Mouse (Mus musculus) liver, embryonic 13.5 days (tissue): ENCODE data around the gene Spesp1. TPM values are rescaled to one million over a fixed set of nuclear protein-coding genes. Genes with fewer than 3 reads are reported as not detected.

Experiments
- ATAC-seq: fragments of 200-750 bp; cut with Nextera tagmentation; 2 replicates; pipeline ENCODE4 v1.8.0; 2017; ENCODE audit warnings: low read depth, mild to moderate bottlenecking, moderate number of reproducible peaks, moderate library complexity
- DNase-seq: peaks from one replicate; pipeline ENCODE4 v3.0.0; 2022
- H3K27ac ChIP-seq: fragments of 300-500 bp; sonication (generic); 2 replicates; pipeline ENCODE4 v1.5.1; 2015; ENCODE audit warnings: moderate library complexity, mild to moderate bottlenecking, inconsistent platforms
- H3K27me3 ChIP-seq: fragments of 300-500 bp; sonication (generic); 2 replicates; pipeline ENCODE4 v1.6.1; 2015; ENCODE audit warnings: mild to moderate bottlenecking, inconsistent platforms
- H3K36me3 ChIP-seq: fragments of 300-500 bp; sonication (generic); 2 replicates; pipeline ENCODE4 v1.6.1; 2015; ENCODE audit warnings: mild to moderate bottlenecking, inconsistent platforms
- H3K4me1 ChIP-seq: fragments of 300-500 bp; sonication (generic); replicated peaks from 2 replicates; pipeline ENCODE4 v1.6.1; 2015; ENCODE audit warnings: inconsistent platforms
- H3K4me2 ChIP-seq: fragments of 300-500 bp; sonication (generic); 2 replicates; pipeline ENCODE4 v1.6.1; 2015; ENCODE audit warnings: inconsistent platforms, mild to moderate bottlenecking, moderate library complexity
- H3K4me3 ChIP-seq: fragments of 300-500 bp; sonication (generic); replicated peaks from 2 replicates; pipeline ENCODE4 v1.5.1; 2015; ENCODE audit warnings: mild to moderate bottlenecking, inconsistent platforms
- H3K9ac ChIP-seq: fragments of 300-500 bp; sonication (generic); 2 replicates; pipeline ENCODE4 v1.6.1; 2015; ENCODE audit warnings: mild to moderate bottlenecking, inconsistent platforms
- H3K9me3 ChIP-seq: fragments of 300-500 bp; sonication (generic); replicated peaks from 2 replicates; pipeline ENCODE4 v1.6.1; 2016; ENCODE audit warnings: inconsistent platforms
- WGBS: fragments of 180-500 bp; shearing (Covaris S2); methylation state at CpG from one replicate; pipeline ENCODE4 v1.1.7; 2015; ENCODE audit not compliant: insufficient replicate concordance; 5-methylcytosine and 5-hydroxymethylcytosine counted together
- polyA plus RNA-seq: library from polyadenylated mRNA; unstranded; fragments of >200 nt; fragmentation: Nextera tagmentation; extraction: Ambion mirVana; gene quantifications from 2 replicates; pipeline ENCODE4 v1.2.1, GENCODE M21; 2015

The Spesp1 gene
- polyA plus RNA-seq, 1 experiment from 2014 or later = not detected

DNA sequence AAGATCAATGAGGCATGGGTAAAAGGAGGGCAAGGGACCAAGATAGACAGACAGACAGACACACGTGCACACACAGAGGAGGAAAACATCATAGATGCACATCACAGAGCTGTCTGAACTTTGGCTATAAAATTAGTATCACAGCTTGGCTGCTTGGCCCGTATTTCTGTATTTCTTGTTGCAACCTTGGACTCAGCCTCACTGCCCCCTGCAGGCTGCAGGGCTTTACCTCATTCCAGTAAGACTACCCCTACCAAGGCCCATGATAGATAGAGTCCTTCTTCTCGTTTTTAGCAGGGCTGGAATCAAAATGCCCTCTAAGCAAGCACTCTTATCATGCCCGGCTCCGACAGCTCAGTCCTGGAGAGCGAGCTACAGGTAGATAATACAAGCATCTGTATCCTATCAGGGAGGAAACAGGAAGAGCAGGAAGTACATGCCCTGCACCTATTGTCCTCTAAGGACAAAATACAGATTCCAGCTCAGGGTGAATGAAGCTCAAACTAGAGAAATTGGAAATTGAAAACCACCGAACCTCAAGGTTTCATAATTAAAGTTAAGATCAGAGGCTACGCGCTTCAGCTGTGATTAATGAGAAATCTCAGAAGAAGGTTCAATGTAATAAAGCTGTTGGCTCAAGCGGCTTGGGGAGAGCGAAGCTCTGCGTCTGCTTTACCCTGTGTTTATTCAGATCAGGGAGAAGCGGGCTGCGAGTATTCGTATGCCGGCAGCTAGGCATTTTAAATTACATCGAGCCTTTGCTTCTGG lies 36.2 kb downstream of the Spesp1 start:
- no peaks in the 10 kb centered on the region for H3K4me1 ChIP-seq
- WGBS = 51% methylated on average over 17 of the region's 17 CpGs
- no peaks in the 10 kb centered on the region for H3K36me3 ChIP-seq
- no peak overlapping the region for H3K4me3 ChIP-seq
- H3K27me3 ChIP-seq = 0 out of 2 replicates have a peak, but pooled peaks cover 3% of the 10 kb centered on the region
- ATAC-seq (no peak), DNase-seq (no peak)
- no peak overlapping the region for H3K4me2 ChIP-seq
- no peak overlapping the region for H3K27ac ChIP-seq
- H3K9ac ChIP-seq = no peak overlapping the region
- H3K9me3 ChIP-seq = no peaks in the 10 kb centered on the region

DNA sequence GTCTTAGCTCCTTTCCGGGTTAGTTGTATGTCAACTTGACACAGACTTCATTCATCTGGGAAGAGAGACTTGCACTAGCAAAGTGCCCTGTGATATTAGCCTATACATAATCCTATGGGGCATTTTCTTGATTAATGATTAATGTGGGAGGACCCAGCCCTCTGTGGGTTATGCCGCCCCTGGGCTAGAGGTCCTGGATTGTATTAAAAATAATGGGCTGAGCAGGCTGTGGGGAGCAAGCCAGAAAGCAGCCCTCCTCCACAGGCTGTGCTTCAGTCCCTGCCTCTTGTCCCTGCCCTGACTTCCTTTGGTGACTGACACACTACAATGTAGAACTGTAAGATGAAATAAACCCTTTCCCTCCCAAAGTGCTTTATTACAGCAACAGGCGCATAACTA lies 37.4 kb downstream of the Spesp1 start:
- no peak overlapping the region for H3K27ac ChIP-seq
- 0 out of 2 replicates have a peak, but pooled peaks cover 3% of the 10 kb centered on the region for H3K27me3 ChIP-seq
- no peaks in the 10 kb centered on the region for H3K4me1 ChIP-seq
- 0 out of 2 replicates have a peak overlapping the region, but pooled peaks have one; percentile 1 for H3K4me2 ChIP-seq
- 35% methylated on average over 3 of the region's 3 CpGs for WGBS
- DNase-seq (no peak), ATAC-seq (no peak)
- no peaks in the 10 kb centered on the region for H3K9me3 ChIP-seq
- no peaks in the 10 kb centered on the region for H3K36me3 ChIP-seq
- H3K9ac ChIP-seq = no peak overlapping the region
- H3K4me3 ChIP-seq = 0 out of 2 replicates have a peak overlapping the region, but pooled peaks have one; percentile 1

DNA sequence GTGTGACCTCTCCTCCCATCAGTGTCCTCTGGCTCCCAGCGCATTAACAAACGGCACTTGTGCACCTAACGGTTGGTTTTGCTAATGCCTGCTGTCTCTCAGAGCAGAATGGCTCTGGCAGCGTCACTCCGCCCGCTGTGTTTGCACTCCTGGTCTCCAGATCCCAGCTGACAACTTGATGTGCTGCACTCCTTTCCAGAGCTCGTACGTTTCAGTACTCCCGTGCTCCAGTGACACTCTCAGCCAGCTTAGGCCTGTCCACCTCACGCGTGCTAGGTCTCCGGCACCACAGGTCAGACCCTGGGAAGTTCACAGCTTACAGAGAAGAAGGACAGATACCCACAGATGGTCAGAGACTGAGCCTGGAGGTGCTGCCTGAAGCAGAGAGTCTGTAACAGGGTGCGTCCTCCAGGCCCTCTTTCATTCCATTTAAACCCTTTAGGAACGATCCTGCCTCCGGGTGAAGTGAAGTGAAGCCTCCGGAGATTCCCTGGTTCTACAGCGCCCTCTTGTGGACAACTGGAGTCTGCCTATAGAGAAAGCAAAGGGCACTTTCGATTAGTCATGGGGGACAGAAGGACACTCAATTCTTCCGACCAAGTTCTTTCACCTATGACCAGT lies 37.9 kb downstream of the Spesp1 start:
- Histone ChIP-seq H3K4me1 (no peaks in the 10 kb centered on the region), H3K27me3 (0 out of 2 replicates have a peak, but pooled peaks cover 3% of the 10 kb centered on the region), H3K27ac (no peak overlapping the region), H3K9ac (no peak overlapping the region), H3K4me2 (peak overlapping the region; percentile 29), H3K9me3 (no peaks in the 10 kb centered on the region), H3K4me3 (0 out of 2 replicates have a peak overlapping the region, but pooled peaks have one; percentile 1), H3K36me3 (no peaks in the 10 kb centered on the region)
- 36% methylated on average over 19 of the region's 19 CpGs for WGBS
- ATAC-seq (peak; percentile 29; the same call in 1 of the 2 replicates), DNase-seq (peak; percentile 30)

DNA sequence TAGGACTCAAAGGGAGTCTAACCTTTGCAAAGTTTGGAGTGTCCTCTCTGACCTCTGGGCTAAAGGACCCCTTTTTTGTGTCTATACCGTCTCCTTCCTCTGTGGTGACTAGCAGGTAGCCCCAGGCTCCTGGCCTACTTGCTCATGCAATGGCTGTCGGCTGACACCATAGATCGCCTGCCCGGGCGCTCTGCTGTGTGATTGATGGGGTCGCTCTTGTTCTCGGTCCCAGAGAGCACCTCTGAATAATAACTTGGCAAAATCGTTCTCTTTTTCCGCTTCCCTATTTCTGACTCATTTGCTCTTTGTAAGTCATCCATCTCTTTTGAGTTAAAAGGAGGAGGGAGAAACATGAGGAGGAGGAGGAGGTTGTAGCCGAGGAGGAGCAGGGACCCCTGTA lies 42.0 kb downstream of the Spesp1 start:
- DNase-seq (no peak), ATAC-seq (no peak)
- H3K4me1 ChIP-seq = no peaks in the 10 kb centered on the region
- H3K9me3 ChIP-seq = no peaks in the 10 kb centered on the region
- no peaks in the 10 kb centered on the region for H3K36me3 ChIP-seq
- no peaks in the 10 kb centered on the region for H3K27me3 ChIP-seq
- H3K4me3 ChIP-seq = no peak overlapping the region
- H3K9ac ChIP-seq = no peak overlapping the region
- no peak overlapping the region for H3K4me2 ChIP-seq
- H3K27ac ChIP-seq = no peak overlapping the region
- whole genome bisulfite sequencing = 62% methylated on average over 10 of the region's 10 CpGs

DNA sequence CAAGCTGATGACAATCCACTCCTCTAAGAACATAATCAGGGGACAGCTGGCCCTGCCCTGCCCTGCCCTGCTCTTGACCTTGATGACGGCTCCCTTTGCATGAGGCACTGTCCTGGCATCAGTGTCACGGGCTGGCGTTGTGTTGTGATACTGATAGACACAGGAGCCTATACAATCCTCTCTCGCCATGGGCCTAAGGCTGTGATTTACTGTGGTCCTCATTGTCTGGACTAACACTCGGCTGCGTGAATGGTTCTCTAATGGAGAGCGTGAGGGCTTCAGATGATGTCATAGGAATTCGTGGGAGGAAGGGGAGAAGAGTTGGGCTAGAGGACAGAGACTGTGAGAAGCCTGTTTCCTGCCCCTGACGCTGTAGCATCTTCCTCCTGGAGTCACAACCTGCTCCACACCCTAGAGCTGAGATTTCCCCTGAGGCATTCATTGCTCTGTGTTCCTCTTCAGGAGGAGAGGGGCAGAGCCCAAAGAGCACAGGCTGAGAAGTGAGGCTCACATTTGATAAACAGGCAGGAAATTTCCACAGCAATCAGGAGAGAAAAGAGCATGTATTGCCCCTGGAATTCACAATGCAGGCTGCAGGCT lies 44.5 kb downstream of the Spesp1 start:
- no peaks in the 10 kb centered on the region for H3K9me3 ChIP-seq
- no peaks in the 10 kb centered on the region for H3K27me3 ChIP-seq
- no peak overlapping the region for H3K27ac ChIP-seq
- H3K4me2 ChIP-seq = no peak overlapping the region
- H3K4me3 ChIP-seq = no peak overlapping the region
- ATAC-seq (no peak), DNase-seq (no peak)
- WGBS = 45% methylated on average over 9 of the region's 9 CpGs
- H3K9ac ChIP-seq = no peak overlapping the region
- H3K36me3 ChIP-seq = no peaks in the 10 kb centered on the region
- H3K4me1 ChIP-seq = no peaks in the 10 kb centered on the region

DNA sequence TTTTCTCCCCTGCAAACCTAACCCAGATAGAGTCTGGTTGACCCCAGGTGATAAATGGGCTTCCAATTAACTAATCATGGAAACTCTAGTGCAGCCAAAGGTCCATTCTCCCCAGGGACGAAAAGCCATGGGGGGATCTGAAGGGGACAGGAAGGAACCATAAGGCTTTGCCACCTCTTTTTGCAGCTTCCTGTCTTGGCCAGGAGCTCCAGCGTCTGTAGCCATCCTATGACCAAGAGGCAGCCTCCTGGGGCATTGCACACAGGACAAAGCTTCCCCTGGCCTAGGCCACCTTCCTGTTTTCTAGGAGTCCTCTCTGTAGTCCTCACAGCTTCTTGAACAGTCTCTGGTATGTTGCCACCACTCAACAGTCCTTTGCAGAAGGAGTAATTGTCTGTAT lies 46.5 kb downstream of the Spesp1 start:
- Histone ChIP-seq H3K9ac (no peak overlapping the region), H3K27ac (no peak overlapping the region), H3K36me3 (no peaks in the 10 kb centered on the region), H3K4me2 (no peak overlapping the region), H3K27me3 (no peaks in the 10 kb centered on the region), H3K9me3 (no peaks in the 10 kb centered on the region), H3K4me1 (peaks cover 6% of the 10 kb centered on the region), H3K4me3 (no peak overlapping the region)
- 29% methylated on average over 2 of the region's 2 CpGs for WGBS
- no peak for ATAC-seq
- DNase-seq = no peak

DNA sequence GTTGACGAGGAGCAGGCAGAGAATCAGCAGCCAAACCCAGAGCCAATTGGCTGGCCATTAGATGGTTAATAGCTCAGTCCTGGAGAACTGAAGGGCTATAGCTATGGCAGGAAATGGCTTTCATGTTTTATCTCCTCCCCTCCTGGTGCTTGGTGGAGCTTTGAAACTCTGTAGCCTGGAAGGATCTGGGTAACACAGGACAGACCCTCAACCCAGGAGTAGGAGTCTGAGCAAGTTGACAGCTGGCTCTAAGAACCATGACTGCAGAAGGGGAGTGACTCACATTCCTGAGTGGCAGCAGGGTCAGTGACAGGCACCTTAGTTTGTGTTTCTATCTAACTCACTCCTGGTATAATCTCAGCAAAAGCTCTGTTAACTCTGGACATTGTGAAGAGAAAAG lies 49.4 kb downstream of the Spesp1 start:
- Histone ChIP-seq H3K4me2 (no peak overlapping the region), H3K27ac (no peak overlapping the region), H3K36me3 (no peaks in the 10 kb centered on the region), H3K4me1 (peaks cover 6% of the 10 kb centered on the region), H3K27me3 (no peaks in the 10 kb centered on the region), H3K9ac (no peak overlapping the region), H3K9me3 (no peaks in the 10 kb centered on the region), H3K4me3 (no peak overlapping the region)
- WGBS = 45% methylated on average over 1 of the region's 1 CpGs
- DNase-seq (no peak), ATAC-seq (no peak)

DNA sequence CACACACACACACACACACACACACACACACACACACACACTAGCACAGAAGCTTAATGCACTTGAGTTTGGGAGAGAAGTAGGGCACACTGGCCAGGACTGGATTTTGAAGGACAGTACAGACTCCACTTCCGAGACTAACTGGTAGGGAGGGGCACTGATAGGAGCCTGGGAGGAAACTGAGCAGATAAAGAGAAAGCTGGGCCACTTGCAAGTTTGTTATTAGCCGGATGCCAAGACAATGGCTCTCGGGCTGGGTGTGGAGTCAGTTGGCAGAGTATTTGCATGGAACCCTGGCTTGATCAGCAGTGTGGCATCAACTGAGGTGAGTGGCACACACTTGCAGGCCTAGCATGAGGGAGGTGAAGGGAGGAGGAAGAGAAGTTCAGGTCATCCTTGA lies 51.0 kb downstream of the Spesp1 start:
- no peaks in the 10 kb centered on the region for H3K9me3 ChIP-seq
- no peak overlapping the region for H3K9ac ChIP-seq
- ATAC-seq (no peak), DNase-seq (no peak)
- H3K36me3 ChIP-seq = no peaks in the 10 kb centered on the region
- no peak overlapping the region for H3K27ac ChIP-seq
- 13% methylated on average over 3 of the region's 3 CpGs for WGBS
- H3K4me3 ChIP-seq = no peak overlapping the region
- peaks cover 6% of the 10 kb centered on the region for H3K4me1 ChIP-seq
- H3K27me3 ChIP-seq = no peaks in the 10 kb centered on the region
- H3K4me2 ChIP-seq = no peak overlapping the region

DNA sequence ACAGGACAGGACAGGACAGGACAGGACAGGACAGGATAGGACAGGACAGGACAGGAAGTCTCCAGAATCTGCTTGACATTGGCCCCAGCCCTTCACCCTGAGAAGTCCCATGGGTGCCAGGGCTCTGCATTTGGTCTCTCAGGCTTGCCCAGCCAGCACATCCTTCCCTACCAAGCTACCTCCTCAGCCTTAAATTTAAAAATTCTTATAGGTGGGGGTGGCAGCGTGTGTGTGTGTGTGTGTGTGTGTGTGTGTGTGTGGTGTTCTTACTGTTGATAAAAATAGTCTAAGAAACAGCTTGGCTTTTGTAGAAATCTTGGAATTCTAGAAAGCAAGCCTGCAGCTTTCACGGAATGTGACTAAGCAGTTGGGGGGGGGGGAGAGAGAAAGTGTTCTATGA lies 52.0 kb downstream of the Spesp1 start:
- H3K4me2 ChIP-seq = no peak overlapping the region
- H3K27me3 ChIP-seq = no peaks in the 10 kb centered on the region
- no peak overlapping the region for H3K27ac ChIP-seq
- ATAC-seq = no peak
- peaks cover 6% of the 10 kb centered on the region for H3K4me1 ChIP-seq
- no peak for DNase-seq
- WGBS = 40% methylated on average over 2 of the region's 2 CpGs
- H3K9me3 ChIP-seq = no peaks in the 10 kb centered on the region
- no peaks in the 10 kb centered on the region for H3K36me3 ChIP-seq
- H3K9ac ChIP-seq = no peak overlapping the region
- no peak overlapping the region for H3K4me3 ChIP-seq

DNA sequence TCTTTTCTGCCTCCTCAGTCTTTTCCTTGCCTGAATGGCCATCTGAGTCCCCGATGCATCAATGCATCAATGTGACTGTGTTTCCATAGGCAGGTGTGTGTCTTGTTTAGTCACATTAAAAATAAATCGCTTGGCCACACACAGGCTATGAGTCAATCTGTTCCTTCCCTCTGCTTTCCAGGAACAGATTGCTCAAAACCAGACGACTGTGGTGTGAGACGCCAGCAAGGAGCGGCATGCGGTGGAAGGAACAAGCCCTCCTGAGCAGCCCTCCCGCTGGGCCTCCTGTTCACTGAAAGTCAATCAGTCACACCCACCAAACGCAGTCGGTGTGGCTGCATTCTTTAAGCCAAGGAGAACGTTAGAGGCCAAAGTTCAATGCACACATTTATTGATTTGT lies 59.5 kb downstream of the Spesp1 start:
- Histone ChIP-seq H3K4me1 (no peaks in the 10 kb centered on the region), H3K4me2 (no peak overlapping the region), H3K9ac (no peak overlapping the region), H3K36me3 (no peaks in the 10 kb centered on the region), H3K27ac (no peak overlapping the region), H3K4me3 (no peak overlapping the region), H3K9me3 (no peaks in the 10 kb centered on the region), H3K27me3 (no peaks in the 10 kb centered on the region)
- no peak for DNase-seq
- WGBS = 13% methylated on average over 10 of the region's 10 CpGs
- ATAC-seq = no peak

DNA sequence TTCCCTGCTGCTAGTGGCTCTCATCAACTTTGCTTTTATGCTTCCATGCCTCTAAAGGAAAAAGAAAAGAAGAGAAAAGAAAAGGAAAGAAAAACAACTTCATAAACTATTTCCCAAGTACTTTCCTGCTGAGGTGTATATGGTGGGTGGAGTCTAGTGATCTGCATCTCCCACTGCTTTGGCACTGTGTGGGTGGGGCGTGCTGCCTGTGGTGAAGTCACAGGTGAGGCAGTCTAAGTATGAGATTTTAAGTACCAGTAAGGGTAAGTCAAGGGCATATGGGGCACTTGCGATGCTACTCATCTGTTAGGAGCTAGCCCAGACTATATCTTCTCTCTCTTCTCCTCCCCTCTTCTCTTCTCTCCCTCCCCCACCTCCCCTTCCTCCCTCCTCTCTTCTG lies 60.0 kb downstream of the Spesp1 start:
- no peak overlapping the region for H3K4me2 ChIP-seq
- WGBS = 67% methylated on average over 2 of the region's 2 CpGs
- H3K36me3 ChIP-seq = no peaks in the 10 kb centered on the region
- H3K27ac ChIP-seq = no peak overlapping the region
- no peak overlapping the region for H3K4me3 ChIP-seq
- DNase-seq = no peak
- H3K9me3 ChIP-seq = no peaks in the 10 kb centered on the region
- H3K4me1 ChIP-seq = no peaks in the 10 kb centered on the region
- ATAC-seq = no peak
- no peak overlapping the region for H3K9ac ChIP-seq
- no peaks in the 10 kb centered on the region for H3K27me3 ChIP-seq
